Mouse (Mus musculus): ENCODE measurements at regions not wholly inside any gene's neighbourhood (a gene's known extent, or its start where the extent isn't known, plus 50 kb on each side); places are given as distances from the start of the nearest gene placed in this dataset.

DNA sequence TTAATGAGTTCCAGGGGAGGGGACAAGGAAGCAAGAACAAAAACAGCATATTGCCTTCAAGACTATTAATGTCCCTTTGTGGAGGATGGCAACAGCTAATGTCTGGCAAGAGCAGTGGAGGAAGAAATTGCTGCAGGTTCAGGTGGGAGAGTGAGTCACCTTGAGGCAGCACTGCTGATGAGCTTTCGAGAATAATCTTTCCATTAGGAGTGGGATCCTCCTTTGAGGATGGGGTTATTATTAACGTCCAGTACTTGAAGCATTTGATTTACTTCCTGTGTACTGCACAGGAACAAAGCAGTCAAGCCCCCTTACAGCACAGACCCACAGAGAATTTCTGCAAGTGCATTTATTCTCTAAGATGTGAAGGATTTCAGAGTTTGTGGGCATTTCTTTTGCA is 671.2 kb upstream of the Stxbp6 start:
- Histone ChIP-seq H3K27ac (ENCODE audit: control insufficient read depth, low read depth, low read length) (no peak overlapping the region), H3K9ac (ENCODE audit: control insufficient read depth, low read depth, low read length, poor library complexity, severe bottlenecking) (no peak overlapping the region), H3K36me3 (ENCODE audit: control insufficient read depth in 1 of 2, insufficient read depth in 2 of 2, low read length in 2 of 2) (no peaks in the 10 kb centered on the region), H3K27me3 (ENCODE audit: control insufficient read depth in 1 of 2, insufficient read depth in 2 of 2, low read length in 2 of 2) (no peaks in the 10 kb centered on the region), H3K9me3 (replicated peaks; ENCODE audit: insufficient read depth, low read length) (no peaks in the 10 kb centered on the region), H3K4me3 (ENCODE audit: control insufficient read depth in 1 of 2, insufficient read depth in 1 of 2, low read depth in 2 of 2, low read length in 2 of 2) (no peak overlapping the region), H3K79me2 (ENCODE audit: control insufficient read depth, insufficient read depth, low read length, poor library complexity) (no peaks in the 10 kb centered on the region), H3K4me1 (ENCODE audit: control insufficient read depth in 1 of 2, insufficient read depth in 2 of 2, low read length in 2 of 2) (no peaks in the 10 kb centered on the region)
- DNase-seq (ENCODE audit: low read depth, low spot score) = no peak
- no peak for TF ChIP-seq ZC3H11A (IDR thresholded peaks at IDR 0.05; ENCODE audit: low read depth, low read length)
- no peak for TF ChIP-seq SIN3A (IDR thresholded peaks at IDR 0.05; ENCODE audit: low read length)
- TF ChIP-seq MYB (IDR thresholded peaks at IDR 0.05; ENCODE audit: low read depth, low read length) = no peak
- TF ChIP-seq JUND (IDR thresholded peaks at IDR 0.05; ENCODE audit: low read depth, low read length) = no peak
- TF ChIP-seq USF2 (IDR thresholded peaks at IDR 0.05; ENCODE audit: borderline replicate concordance in 1 of 2, insufficient read depth in 1 of 2, low read depth in 1 of 2, low read length in 2 of 2) = no peak
- TF ChIP-seq ZNF384 (IDR thresholded peaks at IDR 0.05; ENCODE audit: low read depth, low read length) = no peak
- TF ChIP-seq EP300 (IDR thresholded peaks at IDR 0.05; ENCODE audit: low read depth in 1 of 2, low read length in 2 of 2) = no peak
- no peak for TF ChIP-seq CTCF (IDR thresholded peaks at IDR 0.05 in 2 of 3, conservative IDR thresholded peaks at IDR 0.05 in 1 of 3; ENCODE audit: control insufficient read depth in 1 of 3, insufficient read depth in 1 of 3, low read depth in 2 of 3, low read length in 3 of 3, poor library complexity in 1 of 3, severe bottlenecking in 1 of 3)
- TF ChIP-seq MAX (IDR thresholded peaks at IDR 0.05; ENCODE audit: low read length) = no peak
- no peak for TF ChIP-seq UBTF (IDR thresholded peaks at IDR 0.05; ENCODE audit: borderline replicate concordance, insufficient read depth, low read depth, low read length)
- TF ChIP-seq MYC (IDR thresholded peaks at IDR 0.05; ENCODE audit: low read depth, low read length) = no peak
- TF ChIP-seq TCF12 (IDR thresholded peaks at IDR 0.05; ENCODE audit: low read depth, low read length) = no peak
- TF ChIP-seq POLR2A (IDR thresholded peaks at IDR 0.05; ENCODE audit: control insufficient read depth in 1 of 2, insufficient read depth in 1 of 2, low read depth in 1 of 2, low read length in 2 of 2, poor library complexity in 1 of 2) = no peak
- no peak for TF ChIP-seq USF1 (IDR thresholded peaks at IDR 0.05; ENCODE audit: low read depth, low read length)
- TF ChIP-seq RCOR1 (IDR thresholded peaks at IDR 0.05; ENCODE audit: low read depth, low read length) = no peak
- TF ChIP-seq TBP (IDR thresholded peaks at IDR 0.05; ENCODE audit: low read depth, low read length) = no peak
- no peak for TF ChIP-seq NRF1 (IDR thresholded peaks at IDR 0.05; ENCODE audit: insufficient read depth, low read depth, low read length, poor library complexity, severe bottlenecking)
- TF ChIP-seq E2F4 (IDR thresholded peaks at IDR 0.05; ENCODE audit: borderline replicate concordance, low read depth, low read length) = no peak
- no peak for TF ChIP-seq TAL1 (IDR thresholded peaks at IDR 0.05; ENCODE audit: low read length)
- no peak for TF ChIP-seq ZKSCAN1 (IDR thresholded peaks at IDR 0.05; ENCODE audit: low read depth, low read length)

DNA sequence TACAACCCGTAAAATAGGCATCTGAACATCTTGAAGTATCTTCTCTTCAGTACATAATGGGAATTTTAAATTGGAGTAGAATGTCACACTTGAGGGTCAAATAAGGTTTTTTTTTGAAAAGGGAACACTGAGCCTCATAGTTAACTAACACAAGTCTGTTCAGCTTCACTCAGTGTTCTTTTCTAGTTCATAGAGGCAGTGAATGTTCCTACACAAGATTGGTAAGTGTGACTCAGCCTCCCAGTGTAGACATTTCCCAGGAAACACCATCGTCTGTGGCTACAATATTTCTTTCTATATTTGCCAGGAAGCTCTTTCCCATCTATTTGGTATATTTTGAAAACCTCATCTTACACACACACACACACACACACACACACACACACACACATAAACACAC is 670.1 kb upstream of the Stxbp6 start:
- H3K79me2 ChIP-seq (ENCODE audit: control insufficient read depth, insufficient read depth, low read length, poor library complexity) = no peaks in the 10 kb centered on the region
- H3K36me3 ChIP-seq (ENCODE audit: control insufficient read depth in 1 of 2, insufficient read depth in 2 of 2, low read length in 2 of 2) = no peaks in the 10 kb centered on the region
- H3K4me1 ChIP-seq (ENCODE audit: control insufficient read depth in 1 of 2, insufficient read depth in 2 of 2, low read length in 2 of 2) = no peaks in the 10 kb centered on the region
- H3K27ac ChIP-seq (ENCODE audit: control insufficient read depth, low read depth, low read length) = no peak overlapping the region
- H3K9ac ChIP-seq (ENCODE audit: control insufficient read depth, low read depth, low read length, poor library complexity, severe bottlenecking) = no peak overlapping the region
- TF ChIP-seq RAD21 (IDR thresholded peaks at IDR 0.05; ENCODE audit: low read depth, low read length) (no peak), ETS1 (IDR thresholded peaks at IDR 0.05; ENCODE audit: low read depth, low read length) (no peak), ZC3H11A (IDR thresholded peaks at IDR 0.05; ENCODE audit: low read depth, low read length) (no peak), CHD1 (IDR thresholded peaks at IDR 0.05; ENCODE audit: low read depth, low read length) (no peak), MYB (IDR thresholded peaks at IDR 0.05; ENCODE audit: low read depth, low read length) (no peak), CHD2 (IDR thresholded peaks at IDR 0.05; ENCODE audit: low read length) (no peak), POLR2AphosphoS2 (IDR thresholded peaks at IDR 0.05; ENCODE audit: low read length) (no peak)
- H3K27me3 ChIP-seq (ENCODE audit: control insufficient read depth in 1 of 2, insufficient read depth in 2 of 2, low read length in 2 of 2) = no peaks in the 10 kb centered on the region
- no peak overlapping the region for H3K4me3 ChIP-seq (ENCODE audit: control insufficient read depth in 1 of 2, insufficient read depth in 1 of 2, low read depth in 2 of 2, low read length in 2 of 2)
- no peak for DNase-seq (ENCODE audit: low read depth, low spot score)
- H3K9me3 ChIP-seq (replicated peaks; ENCODE audit: insufficient read depth, low read length) = no peaks in the 10 kb centered on the region
